Comparison of ENCODE assay signal across 8 mouse cellular contexts in the genomic region with DNA sequence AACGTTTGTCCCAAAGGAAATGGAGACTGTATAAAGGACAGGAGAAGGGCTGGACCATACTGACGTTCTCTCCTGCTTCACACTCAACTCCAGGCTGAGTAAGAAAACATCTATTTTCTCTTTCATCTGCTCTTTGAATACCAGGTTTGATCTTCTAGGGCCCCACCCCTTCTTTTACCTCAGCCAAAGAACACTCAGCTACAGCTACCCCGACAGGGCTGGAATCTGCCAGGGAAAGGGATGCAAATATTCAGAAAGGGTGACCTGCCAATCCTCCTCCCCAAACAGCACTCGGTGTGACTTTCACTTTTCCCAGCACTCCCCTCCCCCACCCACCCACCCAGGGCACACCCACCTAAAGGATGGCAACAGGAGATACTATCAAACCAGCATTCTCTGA. TPM values are rescaled to one million over a fixed set of nuclear protein-coding genes. Genes with fewer than 3 reads are reported as not detected.
A peak's percentile ranks its signal among the peaks of the same experiment; 100 is the strongest.
DNase-seq lines count a peak whose midpoint lies in the region; ATAC-seq and TF ChIP-seq lines count a peak whose summit lies in the region.

No protein-coding gene starts in this region.

- TF ChIP-seq CTCF in kidney, postnatal 0 days (IDR thresholded peaks at IDR 0.05; ENCODE audit: low read depth), result no peak

- peak overlapping the region; percentile 74 for H3K4me2 ChIP-seq in kidney, postnatal 0 days (ENCODE audit: low read length)
- H3K4me2 ChIP-seq in embryonic facial prominence, embryonic 13.5 days, result peak overlapping the region; percentile 71
- peak overlapping the region; percentile 52 for H3K4me2 ChIP-seq in intestine, embryonic 14.5 days (ENCODE audit: low read length)
- peak overlapping the region; percentile 25 for H3K4me2 ChIP-seq in midbrain, embryonic 13.5 days (replicated peaks)

- H3K36me3 ChIP-seq in kidney, postnatal 0 days (ENCODE audit: insufficient read depth, low read length), result no peaks in the 10 kb centered on the region
- no peaks in the 10 kb centered on the region for H3K36me3 ChIP-seq in embryonic facial prominence, embryonic 13.5 days
- H3K36me3 ChIP-seq in intestine, embryonic 14.5 days (ENCODE audit: control insufficient read depth, insufficient read depth, low read length), result no peaks in the 10 kb centered on the region
- H3K36me3 ChIP-seq in midbrain, embryonic 13.5 days, result no peaks in the 10 kb centered on the region

- no peak overlapping the region; the same call in 1 of the 2 replicates for H3K4me3 ChIP-seq in kidney, postnatal 0 days (replicated peaks; ENCODE audit: low read depth, low read length)
- H3K4me3 ChIP-seq in embryonic facial prominence, embryonic 13.5 days, result peak overlapping the region; percentile 14; the same call in 1 of the 2 replicates
- peak overlapping the region; percentile 68; the same call in 1 of the 2 replicates for H3K4me3 ChIP-seq in intestine, embryonic 14.5 days (ENCODE audit: low read depth, low read length)
- no peak overlapping the region for H3K4me3 ChIP-seq in midbrain, embryonic 13.5 days (replicated peaks)

- H3K27me3 ChIP-seq in kidney, postnatal 0 days (ENCODE audit: insufficient read depth, low read length), result no peaks in the 10 kb centered on the region
- H3K27me3 ChIP-seq in embryonic facial prominence, embryonic 13.5 days, result no peaks in the 10 kb centered on the region
- H3K27me3 ChIP-seq in intestine, embryonic 14.5 days (replicated peaks; ENCODE audit: control insufficient read depth, insufficient read depth, low read length), result no peaks in the 10 kb centered on the region
- H3K27me3 ChIP-seq in midbrain, embryonic 13.5 days, result peaks cover 14% of the 10 kb centered on the region; the same call in 1 of the 2 replicates

- WGBS in kidney, postnatal 0 days, result 9% methylated on average over 4 of the region's 4 CpGs
- WGBS in embryonic facial prominence, embryonic 13.5 days, result 13% methylated on average over 4 of the region's 4 CpGs
- WGBS in intestine, embryonic 14.5 days, result 11% methylated on average over 4 of the region's 4 CpGs
- WGBS in midbrain, embryonic 13.5 days, result 19% methylated on average over 4 of the region's 4 CpGs

- H3K9ac ChIP-seq in kidney, postnatal 0 days (ENCODE audit: low read depth, low read length), result 0 out of 2 replicates have a peak overlapping the region, but pooled peaks have one; percentile 13
- H3K9ac ChIP-seq in embryonic facial prominence, embryonic 13.5 days, result no peak overlapping the region
- H3K9ac ChIP-seq in intestine, embryonic 14.5 days (ENCODE audit: low read length), result no peak overlapping the region
- no peak overlapping the region for H3K9ac ChIP-seq in midbrain, embryonic 13.5 days (replicated peaks)

- H3K27ac ChIP-seq in kidney, postnatal 0 days, result no peak overlapping the region
- no peak overlapping the region for H3K27ac ChIP-seq in embryonic facial prominence, embryonic 13.5 days
- H3K27ac ChIP-seq in intestine, embryonic 14.5 days (ENCODE audit: low read depth), result no peak overlapping the region
- H3K27ac ChIP-seq in midbrain, embryonic 13.5 days, result no peak overlapping the region

- H3K4me1 ChIP-seq in kidney, postnatal 0 days (replicated peaks; ENCODE audit: insufficient read depth, low read length), result peaks cover 12% of the 10 kb centered on the region; the same call in 1 of the 2 replicates
- peaks cover 35% of the 10 kb centered on the region for H3K4me1 ChIP-seq in embryonic facial prominence, embryonic 13.5 days
- peaks cover 24% of the 10 kb centered on the region for H3K4me1 ChIP-seq in intestine, embryonic 14.5 days (replicated peaks; ENCODE audit: control insufficient read depth, insufficient read depth, low read length)
- peaks cover 39% of the 10 kb centered on the region for H3K4me1 ChIP-seq in midbrain, embryonic 13.5 days (replicated peaks)

- no peaks in the 10 kb centered on the region for H3K9me3 ChIP-seq in kidney, postnatal 0 days (replicated peaks; ENCODE audit: low read length)
- no peaks in the 10 kb centered on the region for H3K9me3 ChIP-seq in embryonic facial prominence, embryonic 13.5 days
- H3K9me3 ChIP-seq in intestine, embryonic 14.5 days (ENCODE audit: control insufficient read depth, low read length), result no peaks in the 10 kb centered on the region
- H3K9me3 ChIP-seq in midbrain, embryonic 13.5 days, result no peaks in the 10 kb centered on the region

- DNase-seq in kidney, postnatal 0 days (ENCODE audit: low spot score), result no peak
- no peak for DNase-seq in kidney, adult 18-20 months
- no peak for DNase-seq in intestine, embryonic 14.5 days (ENCODE audit: low spot score)
- no peak for DNase-seq in embryo, embryonic 10.5 days (ENCODE audit: low spot score)
- DNase-seq in frontal cortex, postnatal 36 days (ENCODE audit: low spot score in 2 of 2), result no peak
- DNase-seq in left cerebral cortex, adult 9 months (ENCODE audit: low spot score in 2 of 2), result no peak

- no peak for ATAC-seq in kidney, postnatal 0 days (replicated peaks; ENCODE audit: low FRiP score, low read depth)
- ATAC-seq in embryonic facial prominence, embryonic 13.5 days (ENCODE audit: insufficient number of reproducible peaks, insufficient read depth, low FRiP score, low TSS enrichment, low read depth), result no peak
- ATAC-seq in intestine, embryonic 14.5 days (replicated peaks; ENCODE audit: low FRiP score, low TSS enrichment, low read depth), result no peak
- ATAC-seq in midbrain, embryonic 13.5 days, result no peak

RNA-seq across cellular contexts. Expression of a gene that starts 2.2 kb away (rescaled TPM):
- polyA plus RNA-seq in kidney, postnatal 0 days (2015; fragmentation: Nextera tagmentation; extraction: Ambion mirVana), result 5.5 and 5.9 TPM in 2 replicates
- polyA plus RNA-seq in embryonic facial prominence, embryonic 13.5 days (2015; fragmentation: Nextera tagmentation; extraction: Ambion mirVana), result 5.9 and 7.5 TPM in 2 replicates
- polyA plus RNA-seq in intestine, embryonic 14.5 days (2014; fragmentation: Nextera tagmentation; extraction: Ambion mirVana), result 6.5 and 6.9 TPM in 2 replicates
- 3.2 and 4.5 TPM in 2 replicates for polyA plus RNA-seq in midbrain, embryonic 13.5 days (2015; fragmentation: Nextera tagmentation; extraction: Ambion mirVana)

Comparison
In these comparisons a context has a peak if more than half of its experiments do, and no peak if none do; other contexts are left out.
1. H3K4me3 ChIP-seq: peak in embryonic facial prominence, embryonic 13.5 days (single experiment) and intestine, embryonic 14.5 days (single experiment); none in kidney, postnatal 0 days (single experiment) and midbrain, embryonic 13.5 days (single experiment).
2. Peak in every context shown above with its lines, with median percentiles within 50 percentile points of each other: H3K4me2 ChIP-seq.